In genomic region chr8:46409296-46409695, GRCm38 (mm10) we compare ENCODE assay signal across 21 mouse cellular contexts.
DNase-seq lines count a peak whose midpoint lies in the region; ATAC-seq and TF ChIP-seq lines count a peak whose summit lies in the region.
"Had no signal": no experiment of that assay in that cellular context is flagged by ENCODE, and none has a peak within 500 bp of the region (broad histone marks: within the 10 kb centered on the region; RNA-seq: fewer than 3 reads in every experiment).

No protein-coding gene starts in this region.

- H3K9ac ChIP-seq in kidney, embryonic 14.5 days (ENCODE audit: low read depth, low read length) = no peak overlapping the region
- no peak overlapping the region for H3K9ac ChIP-seq in stomach, postnatal 0 days (ENCODE audit: low read length)
- H3K9ac ChIP-seq: forebrain, embryonic 15.5 days; hindbrain, embryonic 13.5 days; neural tube, embryonic 12.5 days had no signal

- intact Hi-C loops in heart, postnatal 25 days (cut with DNase I) = no loop called here

- no peak overlapping the region for H3K4me2 ChIP-seq in kidney, embryonic 14.5 days (replicated peaks; ENCODE audit: low read depth, low read length)
- no peak overlapping the region for H3K4me2 ChIP-seq in stomach, postnatal 0 days (replicated peaks; ENCODE audit: low read depth)
- H3K4me2 ChIP-seq: forebrain, embryonic 15.5 days; hindbrain, embryonic 13.5 days; neural tube, embryonic 12.5 days had no signal

- TF ChIP-seq CTCF in stomach, postnatal 0 days (IDR thresholded peaks at IDR 0.05; ENCODE audit: low read depth) = no peak

- H3K4me3 ChIP-seq in kidney, embryonic 14.5 days (ENCODE audit: low read length) = no peak overlapping the region
- H3K4me3 ChIP-seq in stomach, postnatal 0 days (ENCODE audit: low read depth, low read length) = no peak overlapping the region
- H3K4me3 ChIP-seq: erythroblast, embryonic 14.5 days; forebrain, embryonic 15.5 days; gastrocnemius, adult 2 months; hindbrain, embryonic 13.5 days; neural tube, embryonic 12.5 days had no signal

- 22% methylated on average over 2 of the region's 2 CpGs for WGBS in kidney, embryonic 14.5 days
- WGBS in stomach, postnatal 0 days = 21% methylated on average over 2 of the region's 2 CpGs

- no peaks in the 10 kb centered on the region; the same call in 1 of the 2 replicates for H3K9me3 ChIP-seq in kidney, embryonic 14.5 days (ENCODE audit: control insufficient read depth, low read length)
- H3K9me3 ChIP-seq in stomach, postnatal 0 days (ENCODE audit: control insufficient read depth, low read length) = no peaks in the 10 kb centered on the region
- H3K9me3 ChIP-seq: forebrain, embryonic 15.5 days; neural tube, embryonic 12.5 days had no signal

- no peak for TF ChIP-seq EP300 in stomach, postnatal 0 days (optimal IDR thresholded peaks at IDR 0.05)

- peak; percentile 82 for DNase-seq in heart, adult 11 months
- DNase-seq in heart, postnatal 25 days (ENCODE audit: low spot score) = no peak
- DNase-seq in kidney, postnatal 4 days = peak; percentile 44 to 70
- DNase-seq in stomach, postnatal 0 days (ENCODE audit: low spot score) = peak; percentile 47
- DNase-seq in gastrocnemius, adult 18-20 months (ENCODE audit: low spot score) = no peak
- DNase-seq in embryo, embryonic 10.5 days (ENCODE audit: low spot score) = no peak
- no peak for DNase-seq in urinary bladder, postnatal 10 days (ENCODE audit: low spot score)
- DNase-seq: adrenal gland, postnatal 10 days; cerebellum, adult 18-20 months; gastrocnemius, adult 2 months; heart, adult 18-20 months; layer of hippocampus, postnatal 36 days; lung, adult 2 months; lung, postnatal 36 days; thymus, postnatal 4 days had no signal

- H3K36me3 ChIP-seq in kidney, embryonic 14.5 days (ENCODE audit: control insufficient read depth, insufficient read depth, low read length) = no peaks in the 10 kb centered on the region
- H3K36me3 ChIP-seq in stomach, postnatal 0 days (ENCODE audit: control insufficient read depth, insufficient read depth, low read length) = no peaks in the 10 kb centered on the region
- H3K36me3 ChIP-seq: forebrain, embryonic 15.5 days; hindbrain, embryonic 13.5 days; neural tube, embryonic 12.5 days had no signal

- no peaks in the 10 kb centered on the region for H3K4me1 ChIP-seq in kidney, embryonic 14.5 days (ENCODE audit: control insufficient read depth, insufficient read depth, low read length)
- no peaks in the 10 kb centered on the region for H3K4me1 ChIP-seq in stomach, postnatal 0 days (replicated peaks; ENCODE audit: control insufficient read depth, insufficient read depth)
- H3K4me1 ChIP-seq: forebrain, embryonic 15.5 days; hindbrain, embryonic 13.5 days; neural tube, embryonic 12.5 days had no signal

- ATAC-seq in kidney, embryonic 14.5 days (ENCODE audit: low FRiP score, low TSS enrichment) = peak; percentile 43
- ATAC-seq in stomach, postnatal 0 days (ENCODE audit: low FRiP score, low TSS enrichment) = peak; percentile 70
- ATAC-seq: forebrain, embryonic 15.5 days had no signal

- H3K27ac ChIP-seq in kidney, embryonic 14.5 days (ENCODE audit: low read depth, low read length) = no peak overlapping the region
- no peak overlapping the region for H3K27ac ChIP-seq in stomach, postnatal 0 days (replicated peaks)
- H3K27ac ChIP-seq: forebrain, embryonic 15.5 days; gastrocnemius, adult 2 months; hindbrain, embryonic 13.5 days; neural tube, embryonic 12.5 days had no signal

- no peaks in the 10 kb centered on the region for H3K27me3 ChIP-seq in kidney, embryonic 14.5 days (ENCODE audit: control insufficient read depth, insufficient read depth, low read length)
- H3K27me3 ChIP-seq in stomach, postnatal 0 days (ENCODE audit: control insufficient read depth, insufficient read depth, low read length) = no peaks in the 10 kb centered on the region
- H3K27me3 ChIP-seq: CH12.LX; forebrain, embryonic 15.5 days; hindbrain, embryonic 13.5 days; neural tube, embryonic 12.5 days had no signal

Comparison
In these comparisons a context has a peak if more than half of its experiments do, and no peak if none do; other contexts are left out.
1. DNase-seq: peak in heart, adult 11 months (single experiment), kidney, postnatal 4 days (2 of 2) and stomach, postnatal 0 days (single experiment); none in heart, postnatal 25 days (single experiment), gastrocnemius, adult 18-20 months (single experiment), embryo, embryonic 10.5 days (single experiment) and urinary bladder, postnatal 10 days (single experiment).